Mouse (Mus musculus) liver, embryonic 16.5 days (tissue): ENCODE measurements at regions not wholly inside any gene's neighbourhood (a gene's known extent, or its start where the extent isn't known, plus 50 kb on each side); places are given as distances from the start of the nearest gene placed in this dataset.

Experiments used
- ATAC-seq: fragments of 200-750 bp; cut with Nextera tagmentation; 2 replicates; pipeline ENCODE4 v1.8.0; 2017; ENCODE audit warnings: low read depth, mild to moderate bottlenecking, moderate number of reproducible peaks, moderate library complexity
- H3K27ac ChIP-seq: fragments of 300-500 bp; sonication (generic); 2 replicates; pipeline ENCODE4 v1.5.1; 2014; ENCODE audit warnings: mild to moderate bottlenecking, low read length
- H3K27me3 ChIP-seq: fragments of 300-500 bp; sonication (generic); 2 replicates; pipeline ENCODE4 v1.6.1; 2014; ENCODE audit warnings: low read depth, low read length, mixed read lengths; ENCODE audit not compliant: control insufficient read depth, insufficient read depth
- H3K36me3 ChIP-seq: fragments of 300-500 bp; sonication (generic); 2 replicates; pipeline ENCODE4 v1.6.1; 2014; ENCODE audit warnings: mild to moderate bottlenecking; ENCODE audit not compliant: control insufficient read depth, insufficient read depth
- H3K4me1 ChIP-seq: fragments of 300-500 bp; sonication (generic); 2 replicates; pipeline ENCODE4 v1.6.1; 2014; ENCODE audit warnings: low read depth, low read length, mixed read lengths; ENCODE audit not compliant: control insufficient read depth
- H3K4me2 ChIP-seq: fragments of 300-500 bp; sonication (generic); 2 replicates; pipeline ENCODE4 v1.6.1; 2014; ENCODE audit warnings: low read depth, low read length, mixed read lengths
- H3K4me3 ChIP-seq: fragments of 300-500 bp; sonication (generic); 2 replicates; pipeline ENCODE4 v1.5.1; 2014; ENCODE audit warnings: low read depth, mild to moderate bottlenecking, low read length
- H3K9ac ChIP-seq: fragments of 300-500 bp; sonication (generic); 2 replicates; pipeline ENCODE4 v1.6.1; 2014; ENCODE audit warnings: low read depth, low read length
- H3K9me3 ChIP-seq: fragments of 300-500 bp; sonication (generic); replicated peaks from 2 replicates; pipeline ENCODE4 v1.6.1; 2016; ENCODE audit warnings: low read length; ENCODE audit not compliant: control insufficient read depth
- WGBS: fragments of 180-500 bp; shearing (Covaris S2); extraction: QIAGEN DNeasy Blood & Tissue Kit; methylation state at CpG from one replicate; pipeline ENCODE4 v1.1.7; 2014; ENCODE audit not compliant: insufficient replicate concordance; 5-methylcytosine and 5-hydroxymethylcytosine counted together

DNA sequence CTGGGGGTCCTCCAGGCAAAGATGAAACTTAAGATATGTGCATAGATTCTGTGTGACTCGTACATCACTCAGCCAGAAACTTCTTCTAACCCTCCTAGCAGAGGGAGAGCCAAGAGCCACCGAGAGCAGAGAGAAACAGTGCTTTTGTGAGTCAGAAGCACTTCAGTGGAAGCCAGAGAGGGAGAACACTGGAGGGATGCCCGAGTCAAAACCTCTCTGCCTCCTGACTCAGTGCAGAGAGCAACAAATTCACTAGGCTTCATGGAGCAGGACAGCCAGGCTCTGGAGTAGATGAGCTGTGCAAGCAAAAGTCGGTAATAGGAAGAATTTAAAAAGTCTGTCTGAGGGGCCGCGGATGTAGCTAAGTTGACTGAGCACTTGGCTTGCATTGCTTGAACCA, 245.0 kb downstream of the Sox9 start:
- no peaks in the 10 kb centered on the region for H3K27me3 ChIP-seq
- ATAC-seq = no peak
- H3K4me1 ChIP-seq = no peaks in the 10 kb centered on the region
- H3K27ac ChIP-seq = no peak overlapping the region
- H3K9me3 ChIP-seq = no peaks in the 10 kb centered on the region
- no peak overlapping the region for H3K4me2 ChIP-seq
- no peak overlapping the region for H3K9ac ChIP-seq
- WGBS = 53% methylated on average over 6 of the region's 6 CpGs
- no peaks in the 10 kb centered on the region for H3K36me3 ChIP-seq
- no peak overlapping the region for H3K4me3 ChIP-seq

DNA sequence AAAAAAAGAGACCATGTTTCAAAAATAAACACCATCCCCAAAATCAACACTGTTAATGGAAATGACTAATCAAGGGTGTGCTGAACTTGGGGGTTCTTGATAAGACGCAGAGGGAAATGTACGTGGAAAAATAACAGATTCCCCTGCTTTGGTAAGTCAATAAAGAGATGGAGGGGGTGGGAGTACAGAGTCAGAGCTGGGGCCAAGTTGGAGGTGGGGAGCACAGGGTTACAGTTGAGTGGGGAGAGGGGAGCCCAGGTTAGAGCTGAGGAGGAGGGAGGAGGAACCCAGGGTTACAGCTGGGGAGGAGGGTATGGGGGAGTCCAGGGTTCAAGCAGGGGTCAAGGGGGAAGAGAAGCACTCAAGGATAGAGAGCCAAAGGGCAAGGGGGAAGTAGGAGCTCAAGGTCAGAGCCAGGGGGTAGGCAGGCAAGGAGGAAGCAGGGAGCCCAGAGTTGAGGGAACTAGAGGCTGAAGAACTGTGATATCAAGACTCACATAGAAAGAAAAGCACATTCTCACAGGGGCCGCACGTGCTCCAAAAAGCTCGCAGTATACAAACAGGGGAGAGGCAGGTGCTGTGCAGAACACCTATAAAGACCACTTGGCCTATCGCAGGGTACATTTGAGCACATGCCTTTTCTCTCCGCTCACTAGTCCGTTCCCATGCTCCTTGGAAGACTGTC, 246.4 kb downstream of the Sox9 start:
- Histone ChIP-seq H3K27ac (no peak overlapping the region), H3K27me3 (no peaks in the 10 kb centered on the region), H3K4me1 (no peaks in the 10 kb centered on the region), H3K9me3 (no peaks in the 10 kb centered on the region), H3K4me3 (no peak overlapping the region), H3K9ac (no peak overlapping the region), H3K4me2 (no peak overlapping the region), H3K36me3 (no peaks in the 10 kb centered on the region)
- ATAC-seq = no peak
- WGBS = 60% methylated on average over 8 of the region's 8 CpGs

DNA sequence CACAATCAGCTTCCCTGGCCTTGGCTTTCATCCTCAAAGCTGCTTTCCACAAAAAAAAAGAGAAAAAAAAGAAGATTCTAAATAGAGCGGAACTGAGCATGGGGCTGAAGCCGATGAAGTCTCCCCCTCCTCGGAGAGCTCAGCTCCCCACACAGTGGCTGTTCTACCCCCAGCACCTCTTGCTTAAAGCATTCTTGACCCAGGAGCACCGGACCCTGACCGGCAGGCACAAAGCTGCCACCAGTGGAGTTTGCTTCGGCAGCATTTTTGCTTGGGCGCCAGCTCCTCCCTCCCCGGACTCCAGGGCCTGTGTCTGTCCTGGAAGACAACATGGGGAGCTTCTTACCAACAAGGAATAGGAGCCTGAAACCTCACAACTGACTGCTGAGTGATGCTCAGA, 249.4 kb downstream of the Sox9 start:
- H3K9me3 ChIP-seq = no peaks in the 10 kb centered on the region
- WGBS = 72% methylated on average over 8 of the region's 8 CpGs
- ATAC-seq = no peak

DNA sequence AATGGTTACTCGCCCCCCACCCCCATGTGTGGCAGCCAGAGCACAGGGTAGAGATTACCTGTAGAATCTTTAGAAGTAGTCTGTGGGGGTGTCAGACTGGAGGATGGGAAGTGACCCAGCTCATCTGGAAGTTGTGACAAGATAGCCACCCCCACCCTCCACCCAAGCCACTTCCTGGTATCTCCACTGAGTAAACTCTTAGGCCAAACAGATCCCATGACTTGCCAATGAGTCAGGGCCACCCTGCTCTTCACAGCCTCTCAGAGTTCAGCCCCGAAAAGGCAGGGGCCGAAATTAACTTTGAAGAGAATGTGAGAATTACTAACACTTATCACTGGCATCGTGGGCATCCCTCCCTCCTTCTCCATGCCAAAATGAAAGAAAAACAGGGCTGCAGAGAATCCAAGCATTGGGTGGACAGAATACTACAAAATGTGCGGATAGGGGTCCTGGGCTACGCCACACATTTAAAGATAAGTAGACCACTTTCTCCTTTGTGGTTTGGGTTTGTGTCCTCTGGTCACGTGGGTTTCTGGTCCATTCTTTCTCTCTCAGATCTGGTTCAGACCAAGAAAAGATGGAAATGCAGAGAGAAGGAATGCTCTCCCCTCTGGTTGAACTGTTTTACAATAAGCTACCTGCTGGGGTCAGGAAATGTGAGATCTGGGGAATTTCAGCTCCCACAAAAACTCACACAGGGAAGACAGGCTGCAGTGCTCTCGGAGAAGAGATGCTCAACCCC, 250.6 kb downstream of the Sox9 start:
- Histone ChIP-seq H3K4me1 (no peaks in the 10 kb centered on the region), H3K9ac (no peak overlapping the region), H3K4me3 (no peak overlapping the region), H3K27me3 (no peaks in the 10 kb centered on the region), H3K4me2 (no peak overlapping the region), H3K36me3 (no peaks in the 10 kb centered on the region), H3K9me3 (no peaks in the 10 kb centered on the region), H3K27ac (no peak overlapping the region)
- WGBS = 39% methylated on average over 8 of the region's 8 CpGs
- ATAC-seq = no peak

More for the DNA sequence above, 249.4 kb downstream of the Sox9 start:
- no peaks in the 10 kb centered on the region for H3K36me3 ChIP-seq
- no peaks in the 10 kb centered on the region for H3K27me3 ChIP-seq
- H3K27ac ChIP-seq = no peak overlapping the region
- H3K4me2 ChIP-seq = no peak overlapping the region
- H3K4me1 ChIP-seq = no peaks in the 10 kb centered on the region
- H3K9ac ChIP-seq = no peak overlapping the region
- H3K4me3 ChIP-seq = no peak overlapping the region

DNA sequence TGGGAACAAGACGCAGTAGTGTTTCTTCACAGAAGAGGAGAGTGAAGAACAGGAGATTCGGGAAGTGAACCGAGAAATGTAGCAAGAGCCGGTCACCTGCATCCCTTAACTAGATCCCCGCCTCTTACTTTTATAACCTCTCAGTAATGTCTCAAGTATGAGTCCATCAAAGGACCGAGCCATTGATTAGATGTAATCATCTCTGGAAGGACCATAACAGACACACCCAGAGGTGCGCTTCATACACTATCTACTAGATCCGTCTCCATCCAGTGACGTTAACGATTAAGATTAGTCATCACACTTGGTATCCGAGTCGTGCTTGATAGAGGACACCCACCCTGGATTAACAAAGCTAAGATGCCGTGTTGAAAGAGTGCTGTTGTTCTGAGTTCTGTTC, 252.9 kb downstream of the Sox9 start:
- Histone ChIP-seq H3K4me1 (no peaks in the 10 kb centered on the region), H3K27ac (no peak overlapping the region), H3K36me3 (no peaks in the 10 kb centered on the region), H3K27me3 (no peaks in the 10 kb centered on the region), H3K4me2 (no peak overlapping the region), H3K9ac (no peak overlapping the region), H3K9me3 (no peaks in the 10 kb centered on the region), H3K4me3 (no peak overlapping the region)
- no peak for ATAC-seq
- 67% methylated on average over 13 of the region's 13 CpGs for WGBS

DNA sequence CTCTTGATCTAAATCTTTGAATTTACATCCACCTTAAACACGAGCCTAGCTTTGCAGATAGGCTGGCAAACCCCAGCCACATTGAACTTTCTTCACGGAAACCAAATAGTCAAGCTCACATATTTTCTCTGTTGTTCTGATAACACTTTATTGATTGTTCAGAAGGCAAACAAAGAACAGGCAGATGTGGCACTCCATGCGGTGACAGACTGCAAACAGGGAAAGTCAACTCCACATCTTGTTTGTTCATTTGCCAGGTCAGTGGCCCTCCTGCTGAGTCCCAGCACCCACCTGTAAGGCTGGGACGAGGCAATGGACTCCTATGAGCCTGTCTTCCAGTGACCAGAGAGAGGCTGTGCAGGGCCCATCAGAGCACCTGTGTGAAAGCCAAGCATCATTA, 255.7 kb downstream of the Sox9 start:
- Histone ChIP-seq H3K4me3 (no peak overlapping the region), H3K4me2 (no peak overlapping the region), H3K27ac (no peak overlapping the region), H3K27me3 (no peaks in the 10 kb centered on the region), H3K9ac (no peak overlapping the region), H3K36me3 (no peaks in the 10 kb centered on the region), H3K9me3 (no peaks in the 10 kb centered on the region), H3K4me1 (no peaks in the 10 kb centered on the region)
- ATAC-seq = peak; percentile 68
- WGBS = 44% methylated on average over 4 of the region's 4 CpGs

DNA sequence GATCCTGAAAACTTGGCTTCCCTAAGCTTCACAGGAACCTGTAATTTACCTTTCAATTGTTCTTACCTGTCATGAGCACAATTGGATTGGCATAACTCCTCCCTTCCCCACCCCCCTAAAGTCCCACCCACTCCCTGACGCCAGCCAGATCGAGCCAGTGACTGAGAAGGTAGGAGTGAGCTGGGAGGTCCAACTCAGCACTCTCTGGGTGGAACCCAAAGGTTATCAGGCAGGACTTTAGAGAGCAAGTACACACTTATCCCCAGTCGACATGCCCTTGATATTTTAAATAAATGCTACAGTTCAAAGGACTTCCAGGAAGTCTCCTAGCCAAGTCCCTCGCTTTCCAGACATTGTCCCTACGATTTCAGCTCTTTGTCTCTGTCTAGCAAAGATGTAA, 260.7 kb downstream of the Sox9 start:
- no peaks in the 10 kb centered on the region for H3K27me3 ChIP-seq
- H3K4me2 ChIP-seq = no peak overlapping the region
- no peaks in the 10 kb centered on the region for H3K36me3 ChIP-seq
- no peak overlapping the region for H3K9ac ChIP-seq
- no peak overlapping the region for H3K27ac ChIP-seq
- ATAC-seq = no peak
- no peaks in the 10 kb centered on the region for H3K4me1 ChIP-seq
- H3K4me3 ChIP-seq = no peak overlapping the region
- no peaks in the 10 kb centered on the region for H3K9me3 ChIP-seq
- WGBS = 38% methylated on average over 5 of the region's 5 CpGs

DNA sequence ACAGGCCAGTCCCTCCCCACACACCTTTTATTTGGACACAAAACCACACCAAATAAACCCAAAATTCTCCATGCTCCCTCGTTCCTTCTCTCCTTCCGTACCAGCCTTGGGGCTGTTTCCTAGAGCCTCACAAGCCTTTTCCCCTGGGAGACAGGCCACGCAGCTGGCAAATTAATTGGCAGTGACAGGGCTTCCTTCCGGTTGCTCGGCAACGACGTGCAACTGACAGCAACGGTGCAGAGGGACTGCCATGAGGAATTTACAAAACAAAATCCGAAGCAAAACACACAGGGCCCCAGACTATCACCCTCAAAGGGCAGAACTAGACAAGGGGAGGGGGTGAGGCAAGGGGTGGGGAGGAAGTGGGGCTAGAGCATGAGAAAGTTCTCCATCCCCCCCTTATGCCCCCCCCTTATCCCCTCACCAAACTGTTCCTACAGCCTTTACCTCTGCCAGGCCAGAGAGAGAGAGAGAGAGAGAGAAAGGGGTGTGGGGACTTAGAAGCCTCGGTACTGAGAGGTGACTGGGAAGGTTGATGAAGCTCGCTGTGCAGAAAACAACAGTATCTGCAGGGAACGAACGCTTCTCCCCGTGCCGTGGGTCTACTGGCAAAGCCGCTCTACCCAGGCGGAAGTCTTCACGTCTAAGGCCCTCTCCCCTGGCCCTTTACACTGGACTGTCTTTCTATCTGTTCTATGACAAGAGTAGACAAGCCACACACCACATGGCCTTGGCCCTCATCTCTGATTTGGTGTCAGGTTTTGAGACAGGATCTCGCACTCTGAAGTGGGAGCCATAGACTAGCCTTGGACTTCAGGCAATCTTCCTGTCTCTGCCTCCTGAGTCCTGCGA, 264.4 kb downstream of the Sox9 start:
- Histone ChIP-seq H3K36me3 (no peaks in the 10 kb centered on the region), H3K27ac (no peak overlapping the region), H3K4me3 (no peak overlapping the region), H3K4me2 (no peak overlapping the region), H3K9me3 (no peaks in the 10 kb centered on the region), H3K27me3 (no peaks in the 10 kb centered on the region), H3K4me1 (no peaks in the 10 kb centered on the region), H3K9ac (no peak overlapping the region)
- ATAC-seq = no peak; the same call in 1 of the 2 replicates
- 36% methylated on average over 20 of the region's 20 CpGs for WGBS

DNA sequence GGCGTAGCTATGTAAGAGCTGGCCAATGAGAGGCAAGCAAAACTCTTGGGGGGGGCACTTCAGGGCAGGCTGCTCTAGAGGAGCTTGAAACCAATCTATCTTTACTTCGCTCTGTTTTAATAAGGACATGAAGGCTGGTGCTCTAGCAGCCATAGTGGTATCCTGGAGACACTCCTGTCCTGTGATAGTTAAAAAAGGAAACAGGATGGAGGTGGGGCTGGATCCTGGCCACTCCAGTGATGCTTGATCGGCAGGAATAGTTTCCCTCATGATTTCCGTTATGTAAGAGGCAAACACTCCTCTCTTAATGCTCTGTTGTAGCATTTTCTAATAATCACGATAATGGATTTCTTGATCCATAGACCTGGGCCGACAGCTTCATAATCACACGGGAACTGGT, 266.1 kb downstream of the Sox9 start:
- Histone ChIP-seq H3K27me3 (no peaks in the 10 kb centered on the region), H3K9me3 (no peaks in the 10 kb centered on the region), H3K4me1 (no peaks in the 10 kb centered on the region), H3K36me3 (no peaks in the 10 kb centered on the region), H3K27ac (no peak overlapping the region), H3K4me2 (no peak overlapping the region), H3K9ac (no peak overlapping the region), H3K4me3 (no peak overlapping the region)
- WGBS = 65% methylated on average over 7 of the region's 7 CpGs
- no peak for ATAC-seq
